Mouse (Mus musculus) heart, postnatal 36 days (tissue): ENCODE data around the gene Dnaaf5. TPM values are rescaled to one million over a fixed set of nuclear protein-coding genes. Genes with fewer than 3 reads are reported as not detected.
A peak's percentile ranks its signal among the peaks of the same experiment; 100 is the strongest.

Experiments
- DNase-seq, 2 experiments: peaks; one replicate each; pipeline ENCODE4 v3.0.0; 2021 to 2022
- intact Hi-C: fragments of 180-260 bp; cut with DNase I; formaldehyde crosslinking; loops from one replicate; pipeline ENCODE4 v1.15.1; 2025
- total RNA-seq, 2 experiments: library from RNA; stranded (reverse); gene quantifications; 2 replicates each; pipeline ENCODE4 v1.2.3; 2021

Gene Dnaaf5
- total RNA-seq, 2 experiments from 2014 or later, result 16.0 to 16.2 TPM

- intact Hi-C loops, result no loop called here
- no peak for DNase-seq
Measured at GRCm38 (mm10) chr5:139140589-139140988, 9.4 kb upstream of the Dnaaf5 start.

DNA sequence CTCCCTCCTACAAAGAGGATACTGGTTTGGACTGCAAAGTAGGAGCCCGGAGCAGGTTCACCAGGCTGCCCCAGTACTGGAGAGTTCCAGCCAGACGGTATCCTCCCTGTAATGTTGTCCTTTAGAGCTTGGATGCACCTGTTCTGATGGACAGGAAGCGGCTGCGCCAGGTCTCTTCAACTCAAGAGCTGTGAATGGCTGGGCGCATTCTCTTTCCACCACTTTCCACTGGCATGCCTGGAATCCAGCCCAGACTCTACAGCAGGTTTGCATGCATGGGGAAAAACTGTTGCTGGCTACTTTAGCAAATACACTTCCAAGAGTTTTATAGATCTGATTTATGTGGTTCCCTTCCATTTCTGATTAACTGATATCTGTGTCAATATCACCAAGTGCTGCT, 8.7 kb upstream of the Dnaaf5 start:
- intact Hi-C loops, result no loop called here
- DNase-seq, result peak; percentile 12 to 27

GRCm38 (mm10) chr5:139143890-139144289, 6.1 kb upstream of the Dnaaf5 start:
- intact Hi-C loops, result no loop called here
- DNase-seq, result no peak

- no peak for DNase-seq
- intact Hi-C loops, result no loop called here
Measured at GRCm38 (mm10) chr5:139145726-139146125, 4.3 kb upstream of the Dnaaf5 start.

- no peak for DNase-seq
- intact Hi-C loops, result no loop called here
Measured at GRCm38 (mm10) chr5:139146476-139147075, 3.4 kb upstream of the Dnaaf5 start.

GRCm38 (mm10) chr5:139147178-139148078, 2.6 kb upstream of the Dnaaf5 start:
- no peak for DNase-seq
- intact Hi-C loops, result no loop called here

GRCm38 (mm10) chr5:139149006-139149672, 884 bp upstream of the Dnaaf5 start:
- intact Hi-C loops, result no loop called here
- DNase-seq, result no peak

DNA sequence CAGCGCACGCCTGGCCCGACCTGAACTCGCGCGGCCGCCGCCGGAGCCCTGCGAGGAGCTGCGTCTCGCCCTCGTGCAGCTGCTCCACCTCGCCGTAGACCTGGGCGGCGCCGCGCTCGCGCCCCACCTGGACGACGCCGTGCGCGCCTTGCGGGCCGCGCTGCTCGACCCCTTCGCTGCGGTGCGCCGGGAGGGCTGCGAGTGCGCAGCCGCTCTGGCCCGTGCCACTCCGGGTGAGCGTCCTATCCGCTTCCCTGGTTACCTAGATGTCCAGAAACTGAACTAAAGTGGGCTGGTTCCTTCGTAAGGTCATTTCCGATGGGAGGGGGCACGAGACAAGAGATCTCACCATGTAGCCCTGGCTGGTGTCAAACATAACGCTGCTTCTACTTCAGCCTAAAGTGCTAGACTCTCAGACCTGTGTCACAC, 594 bp downstream of the Dnaaf5 start:
- DNase-seq, result no peak
- intact Hi-C loops, result loop anchor here (2.0 to 5.0 kb wide), 2 partner anchors 50 to 102 kb away; partner anchors contain the start of genes Get4 and Sun1

- no peak for DNase-seq
- intact Hi-C loops, result no loop called here
Measured at GRCm38 (mm10) chr5:139160899-139161298, 10.9 kb downstream of the Dnaaf5 start.

- no peak for DNase-seq
- intact Hi-C loops, result no loop called here
Measured at GRCm38 (mm10) chr5:139161632-139162031, 11.6 kb downstream of the Dnaaf5 start.

DNA sequence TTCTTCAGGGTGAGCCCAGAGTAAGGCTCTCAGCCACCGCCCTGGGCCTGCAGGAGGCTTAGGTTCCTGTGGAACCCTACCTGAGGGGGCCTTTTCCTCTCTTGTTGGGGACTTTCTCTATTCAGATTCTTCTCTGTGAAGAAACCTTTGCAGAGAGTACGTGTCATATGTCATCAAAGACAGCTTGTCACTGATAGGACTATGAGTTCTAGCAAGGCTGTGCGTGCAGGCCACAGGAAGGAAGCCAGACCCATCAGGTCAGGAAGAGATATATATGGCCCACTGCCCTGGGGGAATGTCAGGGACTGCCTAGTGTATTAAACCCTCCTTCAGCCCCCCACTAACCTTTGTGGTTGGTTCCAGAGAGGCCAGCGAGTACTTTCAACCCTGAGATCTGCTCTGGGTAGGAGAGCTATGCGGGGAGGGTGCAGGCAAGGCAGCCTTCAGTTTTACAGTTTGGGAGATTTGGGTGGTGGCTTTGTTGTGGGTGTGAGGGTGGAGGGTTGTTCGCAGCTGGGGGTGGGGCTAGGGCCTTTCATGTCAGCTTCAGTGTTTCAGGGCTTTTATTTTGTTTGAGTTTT, 16.8 kb downstream of the Dnaaf5 start:
- intact Hi-C loops, result no loop called here
- no peak for DNase-seq

DNA sequence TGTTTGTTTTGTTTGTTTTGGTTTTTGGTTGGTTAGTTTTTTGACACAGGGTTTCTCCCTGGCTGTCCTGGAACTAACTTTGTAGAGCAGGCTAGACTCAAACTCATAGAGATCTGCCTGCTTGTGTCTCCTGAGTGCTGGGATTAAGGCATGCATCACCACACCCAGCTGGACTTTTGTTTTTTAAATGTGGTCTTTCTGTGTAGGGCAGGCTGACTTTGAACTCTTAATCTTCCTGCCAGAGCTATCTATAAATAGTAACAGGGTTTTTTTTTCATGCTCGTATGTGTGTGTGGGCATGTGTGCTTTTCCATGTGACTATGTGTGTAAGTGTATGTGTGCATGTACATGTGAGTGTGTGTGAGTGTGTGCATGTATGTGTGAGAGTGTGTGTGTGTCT, 17.5 kb downstream of the Dnaaf5 start:
- intact Hi-C loops, result no loop called here
- no peak for DNase-seq

GRCm38 (mm10) chr5:139171929-139172328, 21.9 kb downstream of the Dnaaf5 start:
- intact Hi-C loops, result no loop called here
- DNase-seq, result no peak

- intact Hi-C loops, result no loop called here
- DNase-seq, result no peak
Measured at GRCm38 (mm10) chr5:139174141-139174540, 24.1 kb downstream of the Dnaaf5 start.

DNA sequence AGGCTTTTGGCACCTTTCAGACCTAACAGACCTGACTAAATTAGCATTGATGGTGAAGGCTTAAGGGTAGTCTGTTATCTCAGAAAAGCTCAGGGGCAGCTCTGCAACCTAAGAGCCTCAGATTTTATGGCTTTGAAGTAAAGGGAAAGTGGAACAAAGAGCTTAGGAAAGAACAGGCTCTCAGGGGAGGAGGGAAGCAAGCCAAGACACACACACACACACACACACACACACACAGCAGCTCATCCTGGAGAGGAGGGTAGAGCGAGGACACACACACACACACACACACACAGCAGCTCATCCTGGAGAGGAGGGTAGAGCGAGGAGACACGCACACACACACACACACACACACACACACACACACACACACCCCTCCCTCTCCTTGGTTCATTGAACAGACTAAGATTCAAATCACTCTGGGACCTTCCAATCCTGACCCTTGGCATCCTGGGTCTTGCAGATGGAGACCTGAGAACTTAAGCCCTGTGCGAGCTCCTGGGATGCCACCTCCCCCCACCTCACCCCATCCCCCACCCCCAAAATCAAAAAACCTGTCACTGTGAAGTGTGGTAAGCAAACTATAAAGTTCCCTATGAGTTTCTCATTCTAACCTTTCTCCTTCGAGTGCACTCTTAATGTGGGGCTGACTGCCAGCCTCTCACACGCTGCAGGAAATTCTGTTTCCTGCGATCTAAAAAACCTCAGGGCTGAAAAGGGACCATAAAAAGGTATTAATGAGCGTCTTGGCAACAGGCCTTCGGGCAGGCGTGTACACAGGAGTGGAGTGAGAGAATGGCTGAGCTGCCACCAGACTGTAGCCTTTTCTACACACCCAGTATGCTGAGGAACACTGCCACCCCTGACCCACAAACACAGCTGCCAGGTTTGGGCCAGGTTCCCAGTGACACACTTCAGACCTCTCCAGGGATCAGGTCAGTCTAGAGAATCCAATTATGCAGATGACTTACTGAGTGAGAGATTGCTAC, 24.8 kb downstream of the Dnaaf5 start:
- intact Hi-C loops, result loop anchor here (5.0 kb wide), 1 partner anchor 178 kb away; the partner anchor contains the start of gene Pdgfa
- DNase-seq, result peak; percentile 27 to 41

GRCm38 (mm10) chr5:139178895-139179631, 29.0 kb downstream of the Dnaaf5 start:
- DNase-seq, result peak; percentile 79 to 87
- intact Hi-C loops, result loop anchor here (1.0 to 5.0 kb wide), 3 partner anchors 104 to 331 kb away; partner anchors contain the start of gene Pdgfa

- DNase-seq, result no peak
- intact Hi-C loops, result no loop called here
Measured at GRCm38 (mm10) chr5:139183131-139183530, 33.1 kb downstream of the Dnaaf5 start.

DNA sequence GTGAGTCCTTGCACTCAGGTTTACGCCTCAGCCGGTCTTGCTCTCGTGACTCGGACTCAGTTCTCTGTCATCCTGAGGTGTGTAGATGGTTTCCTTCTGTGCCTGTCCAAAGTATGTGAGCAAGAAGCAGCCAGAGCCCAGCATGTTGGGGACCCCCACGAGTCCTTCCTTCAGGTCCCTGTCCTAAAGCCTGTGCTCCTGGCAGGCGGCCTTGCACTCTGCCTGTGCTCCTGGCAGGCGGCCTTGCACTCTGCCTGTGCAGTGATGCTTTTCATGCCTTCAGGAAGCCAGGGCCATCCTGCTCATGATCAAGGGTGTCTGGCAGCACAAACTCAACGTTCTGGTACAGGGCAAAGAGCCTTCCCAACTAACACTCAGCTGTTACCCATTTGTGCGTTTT, 33.6 kb downstream of the Dnaaf5 start:
- DNase-seq, result no peak
- intact Hi-C loops, result no loop called here

DNA sequence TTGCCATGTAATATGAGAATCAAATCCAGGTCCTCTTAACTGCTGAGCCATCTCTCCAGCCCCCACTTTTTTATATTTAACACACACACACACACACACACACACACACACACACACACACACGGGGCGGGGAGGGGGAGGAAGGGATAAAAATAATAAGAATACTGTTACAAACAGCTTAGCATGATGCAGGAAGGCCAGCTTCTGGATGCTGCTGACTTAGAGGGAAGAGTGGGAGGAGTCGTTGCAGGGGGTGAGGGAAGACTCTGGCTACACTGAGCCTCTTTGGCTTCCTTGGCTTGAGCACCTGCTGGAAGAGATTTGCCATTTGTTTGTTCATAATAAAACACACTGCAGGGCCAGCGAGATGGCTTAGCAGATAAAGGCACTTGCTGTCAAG, 34.9 kb downstream of the Dnaaf5 start:
- intact Hi-C loops, result no loop called here
- no peak for DNase-seq
